Mouse (Mus musculus) liver, embryonic 16.5 days (tissue): ENCODE data around the gene Junb. TPM values are rescaled to one million over a fixed set of nuclear protein-coding genes. Genes with fewer than 3 reads are reported as not detected.

Experiments used
- ATAC-seq: fragments of 200-750 bp; cut with Nextera tagmentation; 2 replicates; pipeline ENCODE4 v1.8.0; 2017; ENCODE audit warnings: low read depth, mild to moderate bottlenecking, moderate number of reproducible peaks, moderate library complexity
- H3K27ac ChIP-seq: fragments of 300-500 bp; sonication (generic); 2 replicates; pipeline ENCODE4 v1.5.1; 2014; ENCODE audit warnings: mild to moderate bottlenecking, low read length
- H3K27me3 ChIP-seq: fragments of 300-500 bp; sonication (generic); 2 replicates; pipeline ENCODE4 v1.6.1; 2014; ENCODE audit warnings: low read depth, low read length, mixed read lengths; ENCODE audit not compliant: control insufficient read depth, insufficient read depth
- H3K36me3 ChIP-seq: fragments of 300-500 bp; sonication (generic); 2 replicates; pipeline ENCODE4 v1.6.1; 2014; ENCODE audit warnings: mild to moderate bottlenecking; ENCODE audit not compliant: control insufficient read depth, insufficient read depth
- H3K4me1 ChIP-seq: fragments of 300-500 bp; sonication (generic); 2 replicates; pipeline ENCODE4 v1.6.1; 2014; ENCODE audit warnings: low read depth, low read length, mixed read lengths; ENCODE audit not compliant: control insufficient read depth
- H3K4me2 ChIP-seq: fragments of 300-500 bp; sonication (generic); 2 replicates; pipeline ENCODE4 v1.6.1; 2014; ENCODE audit warnings: low read depth, low read length, mixed read lengths
- H3K4me3 ChIP-seq: fragments of 300-500 bp; sonication (generic); 2 replicates; pipeline ENCODE4 v1.5.1; 2014; ENCODE audit warnings: low read depth, mild to moderate bottlenecking, low read length
- H3K9ac ChIP-seq: fragments of 300-500 bp; sonication (generic); 2 replicates; pipeline ENCODE4 v1.6.1; 2014; ENCODE audit warnings: low read depth, low read length
- H3K9me3 ChIP-seq: fragments of 300-500 bp; sonication (generic); replicated peaks from 2 replicates; pipeline ENCODE4 v1.6.1; 2016; ENCODE audit warnings: low read length; ENCODE audit not compliant: control insufficient read depth
- WGBS: fragments of 180-500 bp; shearing (Covaris S2); extraction: QIAGEN DNeasy Blood & Tissue Kit; methylation state at CpG from one replicate; pipeline ENCODE4 v1.1.7; 2014; ENCODE audit not compliant: insufficient replicate concordance; 5-methylcytosine and 5-hydroxymethylcytosine counted together
- polyA plus RNA-seq: library from polyadenylated mRNA; unstranded; fragments of >200 nt; fragmentation: Nextera tagmentation; extraction: Ambion mirVana; gene quantifications from 2 replicates; pipeline ENCODE4 v1.2.1, GENCODE M21; 2015

The Junb gene
- polyA plus RNA-seq, 1 experiment from 2014 or later = 16.5 TPM

DNA sequence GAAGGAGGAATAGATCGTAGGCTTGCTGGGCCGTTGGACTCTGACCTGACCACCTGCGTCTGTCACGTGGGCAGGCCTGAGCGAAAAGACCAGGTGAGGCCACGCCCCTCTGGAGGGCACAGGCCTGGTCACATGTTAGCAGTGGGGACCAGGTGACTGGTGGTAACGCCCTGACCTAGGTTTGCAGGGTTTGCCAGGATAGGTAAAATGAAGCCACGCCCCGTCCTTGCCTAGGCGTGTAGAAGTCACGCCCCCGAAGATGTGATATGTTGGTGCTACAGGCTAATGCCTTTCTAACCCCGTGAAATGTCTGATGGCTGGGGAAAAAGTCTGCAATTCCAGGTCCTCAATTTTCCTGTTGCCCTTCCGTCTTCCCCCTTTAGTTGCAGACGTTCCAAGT is 12.3 kb upstream of the Junb start:
- no peaks in the 10 kb centered on the region for H3K27me3 ChIP-seq
- WGBS = 4% methylated on average over 15 of the region's 15 CpGs
- H3K4me2 ChIP-seq = peak overlapping the region; percentile 96
- ATAC-seq = peak; percentile 50
- H3K9ac ChIP-seq = peak overlapping the region; percentile 81
- H3K36me3 ChIP-seq = no peaks in the 10 kb centered on the region
- H3K4me1 ChIP-seq = peaks cover 28% of the 10 kb centered on the region
- H3K9me3 ChIP-seq = no peaks in the 10 kb centered on the region
- H3K27ac ChIP-seq = peak overlapping the region; percentile 77
- H3K4me3 ChIP-seq = peak overlapping the region; percentile 71

GRCm38 (mm10) chr8:84990349-84990748 is 11.8 kb upstream of the Junb start, which contains the start of gene Hook2:
Gene Hook2 (plus strand): TSS chr8:84990603.
- Histone ChIP-seq H3K36me3 (no peaks in the 10 kb centered on the region), H3K4me2 (peak within 1 kb of the TSS; percentile 96), H3K4me1 (peaks cover 33% of the 10 kb centered on the region), H3K27me3 (no peaks in the 10 kb centered on the region), H3K9ac (peak within 1 kb of the TSS; percentile 81), H3K9me3 (no peaks in the 10 kb centered on the region), H3K27ac (peak within 1 kb of the TSS; percentile 81), H3K4me3 (peak within 1 kb of the TSS; percentile 71)
- 0% methylated on average over 28 of the region's 28 CpGs for WGBS
- ATAC-seq = peak; percentile 81

- peak; percentile 67 for ATAC-seq
- 0% methylated on average over 15 of the region's 15 CpGs for WGBS
Observed at GRCm38 (mm10) chr8:84989810-84990209, 11.3 kb upstream of the Junb start.

GRCm38 (mm10) chr8:84989311-84989731 is 10.8 kb upstream of the Junb start:
- Histone ChIP-seq H3K9me3 (no peaks in the 10 kb centered on the region), H3K9ac (peak overlapping the region; percentile 81), H3K27ac (peak overlapping the region; percentile 81), H3K4me1 (peaks cover 43% of the 10 kb centered on the region), H3K27me3 (no peaks in the 10 kb centered on the region), H3K4me3 (peak overlapping the region; percentile 71), H3K36me3 (no peaks in the 10 kb centered on the region), H3K4me2 (peak overlapping the region; percentile 96)
- WGBS = 9% methylated on average over 15 of the region's 15 CpGs
- no peak for ATAC-seq

More at GRCm38 (mm10) chr8:84989810-84990209, 11.3 kb upstream of the Junb start:
- Histone ChIP-seq H3K27ac (peak overlapping the region; percentile 81), H3K27me3 (no peaks in the 10 kb centered on the region), H3K4me2 (peak overlapping the region; percentile 96), H3K4me1 (peaks cover 38% of the 10 kb centered on the region), H3K4me3 (peak overlapping the region; percentile 71), H3K36me3 (no peaks in the 10 kb centered on the region), H3K9me3 (no peaks in the 10 kb centered on the region), H3K9ac (peak overlapping the region; percentile 81)

- Histone ChIP-seq H3K9ac (no peak overlapping the region), H3K4me3 (no peak overlapping the region)
- no peak for ATAC-seq
Observed at GRCm38 (mm10) chr8:84987903-84988302, 9.4 kb upstream of the Junb start.

DNA sequence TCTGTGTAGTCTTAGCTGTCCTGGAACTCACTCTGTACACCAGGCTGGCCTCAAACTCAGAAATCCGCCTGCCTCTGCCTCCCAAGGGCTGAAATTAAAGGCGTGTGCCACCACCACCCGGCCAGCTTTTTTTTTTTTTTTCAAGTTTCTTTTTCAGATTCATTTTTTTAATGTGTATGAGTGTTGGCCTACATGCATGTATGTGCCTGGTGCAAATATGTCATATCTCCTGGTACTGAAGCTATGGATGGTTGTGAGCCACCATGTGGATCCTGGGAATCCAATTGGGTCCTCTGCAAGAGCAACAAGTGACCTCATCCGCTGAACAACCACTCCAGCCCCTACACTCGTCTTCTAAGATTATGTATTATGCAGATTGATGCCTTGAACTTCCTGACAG is 8.9 kb upstream of the Junb start:
- H3K36me3 ChIP-seq = no peaks in the 10 kb centered on the region
- 66% methylated on average over 5 of the region's 5 CpGs for WGBS

More at GRCm38 (mm10) chr8:84987903-84988302, 9.4 kb upstream of the Junb start:
- Histone ChIP-seq H3K36me3 (no peaks in the 10 kb centered on the region), H3K4me1 (peaks cover 57% of the 10 kb centered on the region), H3K27ac (no peak overlapping the region), H3K4me2 (no peak overlapping the region), H3K9me3 (no peaks in the 10 kb centered on the region), H3K27me3 (no peaks in the 10 kb centered on the region)
- 90% methylated on average over 2 of the region's 2 CpGs for WGBS

DNA sequence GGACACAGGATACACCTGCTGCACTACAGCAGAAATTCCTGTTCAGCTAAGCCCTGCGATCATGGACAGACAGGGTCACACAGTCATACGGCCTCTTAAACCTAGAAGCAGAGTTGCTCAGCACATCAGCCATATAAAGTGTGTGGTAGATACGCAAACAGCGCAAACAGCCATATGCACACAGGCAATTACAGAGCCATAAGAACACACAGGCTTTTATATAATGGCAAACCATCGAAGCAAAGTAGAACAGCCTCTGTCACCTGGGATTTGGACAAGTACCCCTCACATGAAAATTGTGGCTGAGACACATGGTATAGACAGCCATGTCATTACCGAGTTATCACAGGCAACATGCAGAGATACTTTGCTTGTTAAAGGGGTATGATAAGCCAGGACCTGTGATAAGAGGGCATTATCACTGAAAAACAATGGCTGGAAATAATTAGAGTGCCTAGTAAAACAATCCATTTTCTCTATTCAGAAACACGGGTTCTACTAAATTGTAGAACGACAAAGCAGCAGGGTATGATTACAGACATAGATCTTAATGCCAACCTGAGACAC is 7.9 kb upstream of the Junb start:
- peak overlapping the region; percentile 99 for H3K4me2 ChIP-seq
- H3K9ac ChIP-seq = peak overlapping the region; percentile 66; the same call in 1 of the 2 replicates
- peaks cover 69% of the 10 kb centered on the region for H3K4me1 ChIP-seq
- ATAC-seq = no peak
- no peaks in the 10 kb centered on the region for H3K9me3 ChIP-seq
- H3K27me3 ChIP-seq = no peaks in the 10 kb centered on the region
- H3K4me3 ChIP-seq = peak overlapping the region; percentile 64
- H3K36me3 ChIP-seq = no peaks in the 10 kb centered on the region
- peak overlapping the region; percentile 86 for H3K27ac ChIP-seq
- 17% methylated on average over 8 of the region's 8 CpGs for WGBS

More for the DNA sequence above, 8.9 kb upstream of the Junb start:
- no peaks in the 10 kb centered on the region for H3K27me3 ChIP-seq
- no peak overlapping the region for H3K4me2 ChIP-seq
- H3K9ac ChIP-seq = no peak overlapping the region
- no peak overlapping the region for H3K4me3 ChIP-seq
- peaks cover 60% of the 10 kb centered on the region for H3K4me1 ChIP-seq
- H3K9me3 ChIP-seq = no peaks in the 10 kb centered on the region
- ATAC-seq = no peak
- no peak overlapping the region for H3K27ac ChIP-seq

- ATAC-seq = peak; percentile 20
- Histone ChIP-seq H3K4me3 (peak overlapping the region; percentile 64), H3K27me3 (no peaks in the 10 kb centered on the region), H3K27ac (peak overlapping the region; percentile 86), H3K4me1 (peaks cover 71% of the 10 kb centered on the region), H3K4me2 (peak overlapping the region; percentile 99), H3K9me3 (no peaks in the 10 kb centered on the region), H3K36me3 (no peaks in the 10 kb centered on the region), H3K9ac (peak overlapping the region; percentile 66)
- under 1% methylated on average over 53 of the region's 53 CpGs for WGBS
Observed at GRCm38 (mm10) chr8:84985684-84986378, 7.3 kb upstream of the Junb start.
